ENCODE assay signal across 13 mouse cellular contexts in the genomic region with DNA sequence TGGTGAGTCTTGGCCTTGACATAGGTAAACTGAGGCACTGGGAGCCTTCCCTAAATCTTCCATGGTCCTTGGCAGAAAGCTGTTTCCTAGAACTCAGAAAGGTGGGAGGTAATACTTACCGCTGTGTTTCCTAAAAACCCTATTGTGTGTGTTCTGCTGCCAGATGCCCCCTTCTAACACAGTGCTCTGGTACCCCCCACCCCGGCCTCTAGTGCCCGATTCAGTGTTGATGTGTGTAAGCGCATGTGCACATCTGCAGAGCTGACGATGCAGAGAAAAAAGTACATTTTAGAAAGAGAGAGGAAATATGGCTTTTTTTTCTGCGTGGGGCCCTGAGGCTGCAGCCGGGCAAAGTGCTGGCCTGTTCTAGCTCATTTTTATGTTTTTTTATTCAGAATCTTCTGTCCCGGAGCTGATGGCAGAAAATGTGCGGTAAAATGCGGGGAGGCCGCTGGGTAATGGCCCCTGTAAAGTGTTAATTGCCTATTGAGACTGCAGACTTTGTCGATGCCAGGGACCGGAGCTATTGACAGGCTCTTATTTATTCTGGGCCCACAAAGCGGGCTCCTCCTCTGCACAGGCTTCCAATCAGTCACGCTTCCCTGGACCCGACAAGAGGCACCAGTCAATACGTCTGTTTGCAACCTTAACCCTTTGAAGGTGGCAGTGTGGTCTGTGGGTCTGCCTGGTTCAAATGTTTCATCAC.
DNase-seq lines count a peak whose midpoint lies in the region; ATAC-seq and TF ChIP-seq lines count a peak whose summit lies in the region.
"Had no signal": no experiment of that assay in that cellular context is flagged by ENCODE, and none has a peak within 500 bp of the region (broad histone marks: within the 10 kb centered on the region; RNA-seq: fewer than 3 reads in every experiment).

No protein-coding gene starts in this region.

- H3K4me3 ChIP-seq in liver, postnatal 0 days (ENCODE audit: low read depth, low read length), result no peak overlapping the region
- H3K4me3 ChIP-seq in forebrain, embryonic 14.5 days (ENCODE audit: low read depth, low read length), result 0 out of 2 replicates have a peak overlapping the region, but pooled peaks have one; percentile 3
- no peak overlapping the region for H3K4me3 ChIP-seq in limb, embryonic 13.5 days
- H3K4me3 ChIP-seq in neural tube, embryonic 15.5 days (replicated peaks), result peak overlapping the region; percentile 8
- no peak overlapping the region for H3K4me3 ChIP-seq in heart, embryonic 12.5 days

- DNase-seq in liver, postnatal 0 days, result peak; percentile 18
- DNase-seq in liver, result no peak
- peak; percentile 85 for DNase-seq in forebrain, embryonic 14.5 days (ENCODE audit: low spot score)
- no peak for DNase-seq in gastrocnemius, postnatal 36 days
- no peak for DNase-seq in heart, postnatal 25 days (ENCODE audit: low spot score)
- DNase-seq: gastrocnemius, postnatal 14 days; layer of hippocampus, adult 9-11 months; lung, postnatal 10 days; thymus, postnatal 36 days had no signal

- H3K4me2 ChIP-seq in liver, postnatal 0 days (ENCODE audit: low read depth, low read length), result no peak overlapping the region
- peak overlapping the region; percentile 48 for H3K4me2 ChIP-seq in forebrain, embryonic 14.5 days (ENCODE audit: low read length)
- peak overlapping the region; percentile 46 for H3K4me2 ChIP-seq in limb, embryonic 13.5 days (replicated peaks)
- H3K4me2 ChIP-seq in neural tube, embryonic 15.5 days, result peak overlapping the region; percentile 46
- H3K4me2 ChIP-seq in heart, embryonic 12.5 days, result no peak overlapping the region

- H3K36me3 ChIP-seq in liver, postnatal 0 days (replicated peaks; ENCODE audit: insufficient read depth, low read length), result no peaks in the 10 kb centered on the region
- no peaks in the 10 kb centered on the region for H3K36me3 ChIP-seq in forebrain, embryonic 14.5 days (ENCODE audit: control insufficient read depth, insufficient read depth, low read length)
- H3K36me3 ChIP-seq in limb, embryonic 13.5 days, result no peaks in the 10 kb centered on the region
- no peaks in the 10 kb centered on the region for H3K36me3 ChIP-seq in neural tube, embryonic 15.5 days
- H3K36me3 ChIP-seq in heart, embryonic 12.5 days, result no peaks in the 10 kb centered on the region

- no peak overlapping the region for H3K9ac ChIP-seq in liver, postnatal 0 days (replicated peaks)
- H3K9ac ChIP-seq in forebrain, embryonic 14.5 days (ENCODE audit: low read length), result peak overlapping the region; percentile 49; the same call in 1 of the 2 replicates
- no peak overlapping the region for H3K9ac ChIP-seq in limb, embryonic 13.5 days
- H3K9ac ChIP-seq in neural tube, embryonic 15.5 days (replicated peaks), result no peak overlapping the region; the same call in 1 of the 2 replicates
- no peak overlapping the region for H3K9ac ChIP-seq in heart, embryonic 12.5 days

- 47% methylated on average over 17 of the region's 17 CpGs for WGBS in liver, postnatal 0 days (ENCODE audit: insufficient replicate concordance)
- WGBS in forebrain, embryonic 14.5 days, result 3% methylated on average over 17 of the region's 17 CpGs
- WGBS in limb, embryonic 13.5 days, result 17% methylated on average over 17 of the region's 17 CpGs
- 8% methylated on average over 17 of the region's 17 CpGs for WGBS in neural tube, embryonic 15.5 days
- WGBS in heart, embryonic 12.5 days, result 57% methylated on average over 17 of the region's 17 CpGs

- TF ChIP-seq EP300 in liver, postnatal 0 days (IDR thresholded peaks at IDR 0.05; ENCODE audit: low read depth), result no peak

- no peaks in the 10 kb centered on the region for H3K9me3 ChIP-seq in liver, postnatal 0 days (ENCODE audit: low read length)
- H3K9me3 ChIP-seq in forebrain, embryonic 14.5 days (replicated peaks; ENCODE audit: control insufficient read depth, low read length), result no peaks in the 10 kb centered on the region
- H3K9me3 ChIP-seq in limb, embryonic 13.5 days, result no peaks in the 10 kb centered on the region
- no peaks in the 10 kb centered on the region for H3K9me3 ChIP-seq in neural tube, embryonic 15.5 days (replicated peaks)
- H3K9me3 ChIP-seq in heart, embryonic 12.5 days (replicated peaks), result no peaks in the 10 kb centered on the region

- intact Hi-C loops in gastrocnemius, postnatal 36 days (cut with DNase I), result no loop called here
- intact Hi-C loops in heart, postnatal 25 days (cut with DNase I), result no loop called here

- ATAC-seq in liver, postnatal 0 days, result no peak
- ATAC-seq in forebrain, embryonic 14.5 days, result peak; percentile 88
- ATAC-seq in limb, embryonic 13.5 days (ENCODE audit: low FRiP score, low read depth), result no peak
- peak; percentile 63; the same call in 1 of the 2 replicates for ATAC-seq in neural tube, embryonic 15.5 days (ENCODE audit: low FRiP score)
- no peak for ATAC-seq in heart, embryonic 12.5 days (ENCODE audit: insufficient number of reproducible peaks, low FRiP score)

- H3K27me3 ChIP-seq in liver, postnatal 0 days (ENCODE audit: insufficient read depth, low read length), result no peaks in the 10 kb centered on the region
- H3K27me3 ChIP-seq in forebrain, embryonic 14.5 days (replicated peaks; ENCODE audit: control insufficient read depth, insufficient read depth, low read length), result no peaks in the 10 kb centered on the region
- peaks cover 10% of the 10 kb centered on the region for H3K27me3 ChIP-seq in limb, embryonic 13.5 days
- peaks cover 11% of the 10 kb centered on the region; the same call in 1 of the 2 replicates for H3K27me3 ChIP-seq in neural tube, embryonic 15.5 days (replicated peaks)
- no peaks in the 10 kb centered on the region; the same call in 1 of the 2 replicates for H3K27me3 ChIP-seq in heart, embryonic 12.5 days (replicated peaks)
- H3K27me3 ChIP-seq: CH12.LX had no signal

- no peaks in the 10 kb centered on the region for H3K4me1 ChIP-seq in liver, postnatal 0 days (ENCODE audit: insufficient read depth)
- peaks cover 19% of the 10 kb centered on the region for H3K4me1 ChIP-seq in forebrain, embryonic 14.5 days (ENCODE audit: control insufficient read depth, insufficient read depth, low read length)
- peaks cover 18% of the 10 kb centered on the region for H3K4me1 ChIP-seq in limb, embryonic 13.5 days
- H3K4me1 ChIP-seq in neural tube, embryonic 15.5 days, result peaks cover 21% of the 10 kb centered on the region
- no peaks in the 10 kb centered on the region for H3K4me1 ChIP-seq in heart, embryonic 12.5 days (replicated peaks)

- H3K27ac ChIP-seq in liver, postnatal 0 days (ENCODE audit: low read depth), result no peak overlapping the region
- H3K27ac ChIP-seq in forebrain, embryonic 14.5 days (ENCODE audit: low read depth, low read length), result peak overlapping the region; percentile 73
- H3K27ac ChIP-seq in limb, embryonic 13.5 days, result no peak overlapping the region
- H3K27ac ChIP-seq in neural tube, embryonic 15.5 days (replicated peaks), result no peak overlapping the region
- no peak overlapping the region for H3K27ac ChIP-seq in heart, embryonic 12.5 days (ENCODE audit: poor library complexity, severe bottlenecking)

- TF ChIP-seq CTCF in liver, postnatal 0 days (IDR thresholded peaks at IDR 0.05; ENCODE audit: low read depth), result no peak

Comparison
In these comparisons a context has a peak if more than half of its experiments do, and no peak if none do; other contexts are left out.
1. DNase-seq: peak in liver, postnatal 0 days (single experiment) and forebrain, embryonic 14.5 days (single experiment); none in liver (single experiment), gastrocnemius, postnatal 36 days (0 of 2) and heart, postnatal 25 days (single experiment).
2. ATAC-seq: peak in forebrain, embryonic 14.5 days (single experiment) and neural tube, embryonic 15.5 days (single experiment); none in liver, postnatal 0 days (single experiment), limb, embryonic 13.5 days (single experiment) and heart, embryonic 12.5 days (single experiment).
3. H3K4me2 ChIP-seq: peak in forebrain, embryonic 14.5 days (single experiment), limb, embryonic 13.5 days (single experiment) and neural tube, embryonic 15.5 days (single experiment); none in liver, postnatal 0 days (single experiment) and heart, embryonic 12.5 days (single experiment).
4. H3K4me3 ChIP-seq: peak in forebrain, embryonic 14.5 days (single experiment) and neural tube, embryonic 15.5 days (single experiment); none in liver, postnatal 0 days (single experiment), limb, embryonic 13.5 days (single experiment) and heart, embryonic 12.5 days (single experiment).